Mouse (Mus musculus) lung, postnatal 25 days (tissue): ENCODE measurements around the gene Thsd4.
"Not testable (repeated sequence)": the region's sequence is repeated elsewhere in the genome, so short reads cannot be mapped to it uniquely, and the experiment has no call there.

Experiments
- DNase-seq: peaks from one replicate; pipeline ENCODE4 v3.0.0; 2022; ENCODE audit warnings: low spot score

Gene Thsd4

GRCm38 (mm10) chr9:59941885-59942350 lies 579.9 kb downstream of the Thsd4 start:
- peak; percentile 26 for DNase-seq

DNA sequence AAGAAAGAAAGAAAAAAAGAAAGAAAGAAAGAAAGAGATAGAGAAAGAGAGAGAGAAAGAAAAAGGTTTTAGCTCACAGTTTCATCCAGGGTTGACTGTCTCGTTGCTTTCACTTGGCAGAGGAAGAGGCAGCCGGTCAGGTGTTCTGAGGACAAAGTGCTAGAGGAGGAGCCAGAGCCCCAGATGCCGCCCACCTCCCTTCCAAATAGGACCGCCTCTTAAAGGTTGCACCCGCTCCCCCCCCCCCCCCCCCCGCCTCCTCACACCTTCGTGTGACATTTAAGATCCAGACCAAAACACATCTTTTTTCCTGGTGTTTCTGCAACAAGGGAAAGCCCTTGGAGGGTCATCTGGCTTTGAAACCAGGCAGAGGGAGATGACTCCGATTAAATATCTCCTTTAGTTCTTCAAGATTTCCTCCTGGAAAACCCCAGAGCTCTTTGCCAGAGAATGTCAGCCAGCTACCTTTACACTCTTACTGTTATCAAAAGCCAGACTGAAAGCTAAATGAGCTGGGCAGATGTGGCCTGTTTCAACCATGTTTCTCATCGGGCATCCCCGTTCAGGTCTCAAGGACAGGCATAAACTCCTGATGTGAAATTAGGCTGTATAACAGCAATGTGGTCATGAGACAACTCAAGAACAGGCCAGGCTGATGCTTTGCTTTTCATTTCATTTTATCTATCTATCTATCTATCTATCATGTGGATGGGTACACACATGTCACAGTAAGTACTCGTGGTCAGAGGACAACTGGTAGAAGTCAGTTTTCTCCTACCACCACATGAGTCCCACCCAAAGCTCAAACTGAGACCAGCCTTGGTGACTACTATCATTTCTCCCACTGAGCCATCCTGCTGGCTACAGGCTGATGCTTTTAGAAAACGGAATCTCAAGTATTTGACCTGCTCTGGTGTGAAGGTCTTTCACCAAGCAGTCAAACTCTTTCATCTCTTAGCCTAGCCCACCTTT lies 580.6 kb downstream of the Thsd4 start:
- DNase-seq = peak; percentile 13

DNA sequence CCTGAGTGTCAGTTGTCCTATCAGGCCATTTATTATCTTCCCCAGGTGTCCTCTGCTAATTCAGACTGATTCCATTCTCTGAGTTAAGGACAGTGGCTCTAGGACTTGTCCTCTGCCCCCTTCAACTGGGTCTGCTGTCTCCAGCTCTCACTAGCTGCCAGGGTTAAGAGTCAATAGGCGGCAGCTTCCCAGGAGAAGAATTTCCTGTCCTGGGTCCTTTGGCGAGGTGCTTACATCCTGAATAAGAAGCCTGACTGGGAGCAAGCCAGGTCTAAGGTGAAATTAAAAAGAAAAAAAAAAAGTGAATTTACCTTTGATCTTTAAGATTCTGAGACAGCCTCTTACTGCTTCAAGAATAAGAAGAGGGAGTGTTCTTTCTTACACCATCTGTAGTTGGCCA lies 582.2 kb downstream of the Thsd4 start:
- no peak for DNase-seq

DNA sequence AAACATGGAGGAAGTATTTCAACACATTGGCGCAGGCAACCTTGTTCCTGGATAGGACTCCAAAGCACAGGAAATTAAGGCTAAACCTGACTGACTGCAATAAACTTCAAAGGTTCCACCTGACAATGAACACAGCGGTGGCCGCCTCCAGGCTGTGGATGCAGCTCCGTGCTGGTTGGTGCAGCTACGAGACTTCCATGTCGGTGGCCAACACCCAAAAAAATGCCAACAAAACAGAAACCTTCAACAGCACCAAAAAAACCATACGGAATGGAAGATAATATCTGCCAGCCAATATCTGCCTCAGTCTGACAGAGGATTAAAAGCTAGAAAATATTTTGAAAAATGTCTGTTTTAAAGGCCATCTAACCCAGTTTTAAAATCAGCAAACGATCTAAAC lies 583.3 kb downstream of the Thsd4 start:
- DNase-seq = no peak

DNA sequence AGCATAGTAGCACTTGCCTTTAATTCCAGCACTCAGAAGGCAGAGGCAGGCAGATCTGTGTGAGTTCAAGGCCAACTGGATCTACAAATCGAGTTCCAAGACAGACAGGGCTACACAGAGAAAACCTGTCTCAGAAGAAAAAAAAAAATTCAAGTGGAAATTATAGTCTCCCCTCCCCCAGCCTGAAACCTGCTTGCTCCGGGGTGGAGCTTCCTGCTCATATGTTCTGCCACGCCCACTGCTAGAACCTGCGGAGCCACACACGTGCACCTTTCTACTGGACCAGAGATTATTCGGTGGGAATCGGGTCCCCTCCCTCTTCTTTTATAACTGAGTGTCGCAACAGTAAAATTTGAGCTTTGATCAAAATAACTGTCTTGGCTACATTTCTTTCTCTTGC lies 586.0 kb downstream of the Thsd4 start:
- not testable (repeated sequence) for DNase-seq

DNA sequence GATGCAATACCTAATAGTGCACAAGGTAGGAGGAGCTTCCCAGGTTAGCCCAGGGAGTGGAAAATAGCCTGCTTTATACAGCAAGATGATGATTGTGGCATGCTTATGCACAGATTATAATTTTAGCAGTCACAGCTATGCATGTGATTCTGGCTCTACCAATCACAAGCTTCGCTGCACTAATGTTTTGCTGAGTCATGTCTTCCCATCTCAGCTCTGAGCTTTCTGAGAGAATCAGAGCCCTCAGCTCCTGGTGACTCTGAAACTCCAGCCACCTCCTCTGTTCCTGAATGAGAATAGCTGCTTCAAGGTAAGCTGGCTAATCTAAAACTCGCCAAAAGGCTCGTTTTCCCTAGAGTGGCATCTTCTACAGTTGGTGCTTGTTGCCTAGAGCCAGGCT lies 591.6 kb downstream of the Thsd4 start:
- no peak for DNase-seq
